Mouse (Mus musculus): Measurements from ENCODE around the gene Trim33. TPM values are rescaled to one million over a fixed set of nuclear protein-coding genes. Genes with fewer than 3 reads are reported as not detected.

Gene Trim33
- 10 to 100 TPM; 51.4 to 52.6 TPM for polyA plus RNA-seq (2017; shearing (Covaris generic))

- peak; percentile 57 for ATAC-seq
Measured at GRCm38 (mm10) chr3:103279182-103280149, at the start of gene Trim33. Gene Trim33, plus strand, starts transcription at chr3:103279293.

- ATAC-seq: no peak
Measured at GRCm38 (mm10) chr3:103232398-103232797, 46.7 kb upstream of the Trim33 start.

GRCm38 (mm10) chr3:103241524-103241923 is 37.6 kb upstream of the Trim33 start:
- ATAC-seq: no peak

GRCm38 (mm10) chr3:103242156-103242555 is 36.9 kb upstream of the Trim33 start:
- no peak for ATAC-seq

- ATAC-seq: no peak
Measured at GRCm38 (mm10) chr3:103243491-103243890, 35.6 kb upstream of the Trim33 start.

GRCm38 (mm10) chr3:103246627-103247260 is 32.3 kb upstream of the Trim33 start:
- no peak for ATAC-seq

GRCm38 (mm10) chr3:103256089-103256819 is 22.8 kb upstream of the Trim33 start:
- ATAC-seq: no peak

GRCm38 (mm10) chr3:103262802-103263417 is 16.2 kb upstream of the Trim33 start:
- ATAC-seq: no peak

- peak; percentile 78 for ATAC-seq
Measured at GRCm38 (mm10) chr3:103278561-103279181, 422 bp upstream of the Trim33 start.

GRCm38 (mm10) chr3:103280241-103280761 is 1.2 kb downstream of the Trim33 start:
- ATAC-seq: peak; percentile 13

- no peak for ATAC-seq
Measured at GRCm38 (mm10) chr3:103280875-103281274, 1.8 kb downstream of the Trim33 start.

GRCm38 (mm10) chr3:103288761-103289160 is 9.7 kb downstream of the Trim33 start:
- ATAC-seq: no peak

- ATAC-seq: no peak
Measured at GRCm38 (mm10) chr3:103291087-103291486, 12.0 kb downstream of the Trim33 start.

GRCm38 (mm10) chr3:103305411-103305982 is 26.4 kb downstream of the Trim33 start:
- ATAC-seq: no peak

- ATAC-seq: no peak
Measured at GRCm38 (mm10) chr3:103309252-103309651, 30.2 kb downstream of the Trim33 start.

GRCm38 (mm10) chr3:103309750-103310149 is 30.7 kb downstream of the Trim33 start:
- ATAC-seq: no peak

- peak; percentile 79 for ATAC-seq
Measured at GRCm38 (mm10) chr3:103314291-103314690, 35.2 kb downstream of the Trim33 start.

GRCm38 (mm10) chr3:103335371-103335770 is 56.3 kb downstream of the Trim33 start:
- no peak for ATAC-seq

GRCm38 (mm10) chr3:103346658-103347057 is 67.6 kb downstream of the Trim33 start:
- ATAC-seq: no peak

GRCm38 (mm10) chr3:103353518-103353917 is 74.4 kb downstream of the Trim33 start:
- ATAC-seq: no peak

GRCm38 (mm10) chr3:103354041-103354440 is 74.9 kb downstream of the Trim33 start:
- ATAC-seq: no peak
